Mouse (Mus musculus) midbrain, embryonic 12.5 days (tissue): ENCODE measurements around the gene Atp13a2. TPM values are rescaled to one million over a fixed set of nuclear protein-coding genes. Genes with fewer than 3 reads are reported as not detected.

Experiments
- ATAC-seq: fragments of 200-750 bp; cut with Nextera tagmentation; 2 replicates; pipeline ENCODE4 v1.8.0; 2017; ENCODE audit warnings: low read depth, moderate TSS enrichment, moderate library complexity; ENCODE audit not compliant: low FRiP score
- H3K27ac ChIP-seq: fragments of 300-500 bp; sonication (generic); replicated peaks from 2 replicates; pipeline ENCODE4 v1.5.1; 2016; ENCODE audit warnings: mild to moderate bottlenecking
- H3K27me3 ChIP-seq: fragments of 300-500 bp; sonication (generic); 2 replicates; pipeline ENCODE4 v1.6.1; 2016; ENCODE audit warnings: mild to moderate bottlenecking
- H3K36me3 ChIP-seq: fragments of 300-500 bp; sonication (generic); 2 replicates; pipeline ENCODE4 v1.6.1; 2016
- H3K4me1 ChIP-seq: fragments of 300-500 bp; sonication (generic); 2 replicates; pipeline ENCODE4 v1.6.1; 2016
- H3K4me2 ChIP-seq: fragments of 300-500 bp; sonication (generic); replicated peaks from 2 replicates; pipeline ENCODE4 v1.6.1; 2016; ENCODE audit warnings: mild to moderate bottlenecking, moderate library complexity
- H3K4me3 ChIP-seq: fragments of 300-500 bp; sonication (generic); 2 replicates; pipeline ENCODE4 v1.5.1; 2016; ENCODE audit warnings: mild to moderate bottlenecking
- H3K9ac ChIP-seq: fragments of 300-500 bp; sonication (generic); replicated peaks from 2 replicates; pipeline ENCODE4 v1.6.1; 2016; ENCODE audit warnings: mild to moderate bottlenecking, moderate library complexity
- H3K9me3 ChIP-seq: fragments of 300-500 bp; sonication (generic); 2 replicates; pipeline ENCODE4 v1.6.1; 2016; ENCODE audit warnings: mild to moderate bottlenecking
- WGBS: fragments of 180-500 bp; shearing (Covaris S2); methylation state at CpG from one replicate; pipeline ENCODE4 v1.1.7; 2016; 5-methylcytosine and 5-hydroxymethylcytosine counted together
- polyA plus RNA-seq: library from polyadenylated mRNA; unstranded; fragments of >200 nt; fragmentation: Nextera tagmentation; extraction: Ambion mirVana; gene quantifications from 2 replicates; pipeline ENCODE4 v1.2.1, GENCODE M21; 2016

The Atp13a2 gene
- polyA plus RNA-seq, 1 experiment from 2014 or later, result 93.4 TPM

DNA sequence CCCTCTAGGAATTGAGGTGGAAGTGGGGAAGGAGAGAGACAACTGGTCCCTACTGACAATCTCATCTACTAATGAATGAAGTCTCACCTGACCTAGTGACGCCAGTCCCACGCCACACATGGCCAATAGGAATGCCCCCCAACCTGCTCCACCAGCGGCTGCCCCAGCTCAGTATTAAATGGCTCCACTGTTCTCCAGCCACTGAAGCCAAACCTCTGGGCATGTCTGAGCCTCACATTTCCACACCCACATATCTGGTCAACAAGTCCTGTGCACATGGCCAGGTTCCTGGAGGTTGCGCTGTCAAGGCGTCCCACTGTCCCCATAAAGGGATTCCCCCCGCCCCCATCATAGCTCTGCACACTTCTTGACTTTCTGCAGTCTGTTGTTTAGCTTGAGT, 2.1 kb upstream of the Atp13a2 start:
- H3K27me3 ChIP-seq, result 0 out of 2 replicates have a peak, but pooled peaks cover 8% of the 10 kb centered on the region
- H3K9ac ChIP-seq, result no peak overlapping the region
- no peak for ATAC-seq
- H3K27ac ChIP-seq, result no peak overlapping the region
- H3K4me1 ChIP-seq, result peaks cover 31% of the 10 kb centered on the region
- 87% methylated on average over 6 of the region's 6 CpGs for WGBS
- H3K36me3 ChIP-seq, result peaks cover 5% of the 10 kb centered on the region
- no peaks in the 10 kb centered on the region for H3K9me3 ChIP-seq
- H3K4me3 ChIP-seq, result no peak overlapping the region
- no peak overlapping the region for H3K4me2 ChIP-seq

DNA sequence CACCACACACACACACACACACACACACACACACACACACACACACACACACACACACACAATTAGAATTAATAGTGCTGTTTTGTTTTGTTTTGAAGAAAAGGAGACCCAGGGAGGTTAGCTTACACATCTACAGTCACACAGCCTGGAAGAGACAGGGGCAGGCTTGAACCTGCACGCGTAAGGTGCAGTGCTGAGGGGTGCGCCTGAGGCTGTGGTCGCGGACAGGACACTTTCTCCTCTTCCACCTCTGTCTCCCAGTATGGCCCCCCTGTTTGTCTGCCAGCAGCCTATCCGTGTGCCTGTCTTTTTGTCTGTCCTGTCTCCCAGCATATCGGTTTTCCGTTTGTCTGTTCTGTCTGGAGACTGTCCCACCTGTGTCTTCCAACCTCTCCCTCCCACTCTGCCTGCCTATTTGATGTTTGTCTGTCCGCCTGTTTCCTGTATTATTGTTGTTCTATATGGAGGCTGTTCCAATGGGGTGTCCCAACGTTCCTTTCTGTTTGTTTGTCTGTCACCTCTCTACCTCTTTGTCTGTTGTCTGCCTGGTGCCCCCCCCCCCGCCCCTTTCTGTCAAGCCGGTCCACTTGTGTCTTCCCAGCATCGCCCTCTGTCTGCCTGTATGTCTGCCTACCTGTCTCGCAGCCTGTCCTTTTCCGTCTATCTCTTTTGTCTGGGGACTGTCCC, 506 bp upstream of the Atp13a2 start:
- H3K9ac ChIP-seq, result peak overlapping the region; percentile 77
- H3K9me3 ChIP-seq, result no peaks in the 10 kb centered on the region
- H3K4me1 ChIP-seq, result peaks cover 38% of the 10 kb centered on the region
- peak overlapping the region; percentile 59 for H3K4me2 ChIP-seq
- H3K27ac ChIP-seq, result peak overlapping the region; percentile 62
- H3K27me3 ChIP-seq, result 0 out of 2 replicates have a peak, but pooled peaks cover 8% of the 10 kb centered on the region
- peak; percentile 31; the same call in 1 of the 2 replicates for ATAC-seq
- peak overlapping the region; percentile 69 for H3K4me3 ChIP-seq
- no peaks in the 10 kb centered on the region for H3K36me3 ChIP-seq
- 27% methylated on average over 15 of the region's 15 CpGs for WGBS

DNA sequence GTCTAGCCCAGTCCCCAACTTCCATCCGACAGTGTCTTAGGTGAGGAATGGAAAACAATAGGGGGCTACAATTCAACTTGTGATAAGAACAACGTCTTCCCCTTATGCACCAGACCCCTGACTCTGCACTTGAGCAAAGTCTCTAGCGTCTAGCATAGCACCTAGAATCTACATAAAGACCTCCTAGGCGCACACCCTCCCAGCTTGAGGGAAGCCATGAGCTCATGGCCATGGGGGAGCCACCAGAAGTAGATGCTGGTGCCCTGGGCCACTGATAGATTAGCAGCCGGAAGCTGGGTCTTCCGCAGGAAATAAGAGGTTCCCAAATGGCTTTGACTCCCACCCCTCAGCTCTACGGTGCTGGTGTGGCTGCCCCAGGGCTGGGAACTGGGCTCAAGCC, 803 bp downstream of the Atp13a2 start:
- Histone ChIP-seq H3K4me3 (peak overlapping the region; percentile 69), H3K4me2 (peak overlapping the region; percentile 59), H3K27ac (no peak overlapping the region), H3K4me1 (peaks cover 38% of the 10 kb centered on the region), H3K27me3 (0 out of 2 replicates have a peak, but pooled peaks cover 8% of the 10 kb centered on the region), H3K9me3 (no peaks in the 10 kb centered on the region), H3K36me3 (peaks cover 8% of the 10 kb centered on the region), H3K9ac (peak overlapping the region; percentile 77)
- 36% methylated on average over 7 of the region's 7 CpGs for WGBS
- ATAC-seq, result no peak; the same call in 1 of the 2 replicates

DNA sequence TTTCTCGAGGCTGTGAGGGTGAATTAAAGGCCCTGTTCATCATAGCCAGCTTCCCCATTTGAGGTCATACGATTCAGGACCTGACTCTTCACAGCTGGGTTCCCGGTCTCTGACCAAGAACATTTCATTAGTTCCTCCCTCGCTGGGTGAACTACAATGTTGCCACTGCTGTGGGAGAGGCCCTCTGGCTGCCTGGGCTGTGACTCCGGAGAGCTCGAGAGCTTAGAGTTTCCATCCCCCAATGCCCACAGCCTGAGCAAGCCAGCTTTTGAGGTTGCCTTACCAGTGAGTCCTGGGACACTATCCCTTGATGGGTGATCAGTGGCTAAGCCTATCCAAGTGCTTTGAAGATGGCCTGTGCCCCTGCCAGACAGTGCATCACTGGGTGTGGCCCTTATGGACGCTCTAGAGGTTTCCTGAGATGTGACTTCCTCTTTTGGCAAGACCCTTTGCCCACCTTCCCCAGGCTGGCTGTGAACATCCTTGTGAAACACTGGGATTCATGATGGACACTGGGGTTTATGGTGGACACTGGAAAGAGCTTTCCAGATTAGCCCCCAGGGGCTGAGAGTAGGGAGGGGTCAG, 2.1 kb downstream of the Atp13a2 start:
- 69% methylated on average over 7 of the region's 7 CpGs for WGBS
- H3K27me3 ChIP-seq, result 0 out of 2 replicates have a peak, but pooled peaks cover 8% of the 10 kb centered on the region

DNA sequence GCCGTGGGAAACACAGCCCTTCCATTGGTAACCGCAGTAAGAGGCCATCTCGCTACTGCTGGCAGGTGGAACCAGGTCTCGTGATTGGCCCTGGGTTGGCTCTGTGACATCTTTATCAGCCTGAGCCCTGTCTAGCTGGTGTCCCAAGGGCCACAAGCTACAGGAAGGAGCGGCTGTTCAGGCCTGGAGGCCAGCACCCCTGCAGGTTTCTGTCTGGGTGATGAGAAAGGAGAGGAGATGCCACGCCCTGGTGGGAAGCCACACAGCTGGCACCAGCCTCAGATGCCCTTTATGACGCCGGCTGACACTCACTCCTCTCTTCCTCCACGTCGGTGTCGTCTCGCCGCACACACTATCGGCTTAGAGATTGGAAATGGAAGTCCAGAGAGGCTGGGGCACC, 2.8 kb downstream of the Atp13a2 start:
- Histone ChIP-seq H3K9me3 (no peaks in the 10 kb centered on the region), H3K4me1 (peaks cover 30% of the 10 kb centered on the region), H3K36me3 (peaks cover 26% of the 10 kb centered on the region), H3K27ac (no peak overlapping the region), H3K9ac (no peak overlapping the region), H3K27me3 (0 out of 2 replicates have a peak, but pooled peaks cover 7% of the 10 kb centered on the region), H3K4me2 (no peak overlapping the region), H3K4me3 (no peak overlapping the region)
- no peak for ATAC-seq
- WGBS, result 91% methylated on average over 14 of the region's 14 CpGs

More for the DNA sequence above, 2.1 kb downstream of the Atp13a2 start:
- Histone ChIP-seq H3K4me2 (peak overlapping the region; percentile 59), H3K9me3 (no peaks in the 10 kb centered on the region), H3K4me3 (peak overlapping the region; percentile 14; the same call in 1 of the 2 replicates), H3K27ac (0 out of 2 replicates have a peak overlapping the region, but pooled peaks have one; percentile 15), H3K4me1 (peaks cover 30% of the 10 kb centered on the region), H3K36me3 (peaks cover 20% of the 10 kb centered on the region), H3K9ac (0 out of 2 replicates have a peak overlapping the region, but pooled peaks have one; percentile 7)
- ATAC-seq, result no peak

DNA sequence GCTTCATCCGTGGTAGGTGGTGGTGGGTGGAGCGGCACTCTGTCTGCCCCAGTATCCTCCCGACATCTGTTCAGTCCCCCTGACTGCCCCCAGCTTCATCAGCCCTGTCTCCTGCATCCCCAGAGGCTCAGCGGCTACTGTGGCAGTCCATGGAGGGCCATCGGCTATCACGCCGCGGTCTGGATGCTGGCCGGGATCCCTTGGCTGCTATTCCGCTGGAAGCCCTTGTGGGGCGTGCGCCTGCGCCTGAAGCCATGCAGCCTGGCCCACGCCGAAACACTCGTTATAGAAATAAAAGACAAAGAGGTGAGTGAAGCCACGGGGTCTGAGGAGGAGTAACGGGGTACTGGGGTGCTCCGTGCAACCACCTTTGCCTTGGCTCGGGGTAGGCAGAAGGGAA, 5.5 kb downstream of the Atp13a2 start:
- Histone ChIP-seq H3K9ac (no peak overlapping the region), H3K27ac (no peak overlapping the region), H3K27me3 (no peaks in the 10 kb centered on the region), H3K9me3 (no peaks in the 10 kb centered on the region), H3K36me3 (peaks cover 54% of the 10 kb centered on the region), H3K4me2 (no peak overlapping the region), H3K4me3 (no peak overlapping the region), H3K4me1 (peaks cover 27% of the 10 kb centered on the region)
- WGBS, result 84% methylated on average over 20 of the region's 20 CpGs
- no peak for ATAC-seq

DNA sequence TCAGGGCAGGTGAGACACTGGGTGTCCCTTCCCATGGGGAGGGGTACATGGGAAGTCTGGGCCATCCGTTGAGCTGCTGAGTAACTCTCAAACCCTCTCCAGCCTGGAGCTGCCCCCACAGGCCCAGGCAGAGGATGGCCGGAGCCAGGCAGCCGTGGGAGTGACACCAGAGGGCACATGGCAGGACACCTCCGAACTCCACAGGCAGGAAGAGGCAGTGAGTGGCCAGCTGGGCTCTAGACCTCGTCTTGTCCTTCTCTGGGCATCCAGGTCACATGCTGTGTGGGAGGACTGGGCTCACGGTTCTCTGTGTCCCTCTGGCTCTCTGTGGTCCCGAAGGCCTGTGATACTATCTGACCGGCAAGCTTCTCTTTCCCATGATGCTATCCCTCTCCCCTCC, 7.2 kb downstream of the Atp13a2 start:
- H3K9me3 ChIP-seq, result no peaks in the 10 kb centered on the region
- H3K4me2 ChIP-seq, result no peak overlapping the region
- peaks cover 68% of the 10 kb centered on the region for H3K36me3 ChIP-seq
- H3K27ac ChIP-seq, result no peak overlapping the region
- H3K27me3 ChIP-seq, result no peaks in the 10 kb centered on the region
- ATAC-seq, result no peak
- 82% methylated on average over 8 of the region's 8 CpGs for WGBS
- H3K4me1 ChIP-seq, result peaks cover 12% of the 10 kb centered on the region; the same call in 1 of the 2 replicates
- H3K4me3 ChIP-seq, result no peak overlapping the region
- H3K9ac ChIP-seq, result no peak overlapping the region

DNA sequence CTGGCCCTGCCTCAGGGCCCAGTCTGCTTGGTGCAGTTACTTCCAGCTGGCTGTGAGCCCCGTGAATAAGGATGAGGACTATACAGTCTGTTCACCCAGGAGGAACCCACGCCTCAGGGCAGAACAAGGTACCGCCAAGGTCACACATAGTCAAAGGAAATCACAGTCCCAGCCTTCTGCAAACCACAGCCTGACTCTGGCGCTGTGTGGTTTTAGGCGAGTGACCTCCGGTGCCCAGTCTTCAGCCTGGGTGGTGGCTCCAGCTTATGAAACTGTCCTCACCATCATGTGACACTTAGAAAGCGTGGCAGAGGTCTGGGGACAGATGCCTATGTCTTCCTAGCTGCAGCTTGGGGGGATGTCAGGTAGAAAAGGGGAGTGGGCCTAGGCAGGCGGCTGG, 9.1 kb downstream of the Atp13a2 start:
- ATAC-seq, result no peak
- peaks cover 88% of the 10 kb centered on the region for H3K36me3 ChIP-seq
- 94% methylated on average over 8 of the region's 8 CpGs for WGBS

DNA sequence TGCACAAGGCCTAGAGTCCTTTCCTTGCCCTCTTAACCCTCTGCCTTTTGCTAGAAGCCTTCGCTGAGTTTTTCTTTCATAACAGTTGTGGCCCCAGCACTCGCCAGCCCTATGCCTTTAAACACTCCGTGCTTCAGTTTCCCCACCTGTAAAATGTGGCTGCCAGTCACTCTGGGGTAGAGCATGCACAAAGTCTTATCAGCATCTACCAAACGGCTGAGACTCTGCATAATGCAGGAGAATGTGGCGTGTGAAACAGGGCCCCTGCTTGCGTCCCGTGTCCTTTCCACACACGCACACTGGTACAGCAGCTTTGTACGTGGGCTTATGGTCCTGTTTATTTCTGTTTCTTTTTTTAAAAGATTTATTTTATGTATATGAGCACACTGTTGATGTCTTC, 10.1 kb downstream of the Atp13a2 start:
- no peaks in the 10 kb centered on the region for H3K4me1 ChIP-seq
- no peak for ATAC-seq
- H3K9me3 ChIP-seq, result no peaks in the 10 kb centered on the region
- no peak overlapping the region for H3K9ac ChIP-seq
- no peak overlapping the region for H3K27ac ChIP-seq
- H3K4me3 ChIP-seq, result no peak overlapping the region
- peaks cover 96% of the 10 kb centered on the region for H3K36me3 ChIP-seq
- no peak overlapping the region for H3K4me2 ChIP-seq
- H3K27me3 ChIP-seq, result no peaks in the 10 kb centered on the region
- 98% methylated on average over 9 of the region's 9 CpGs for WGBS

More for the DNA sequence above, 9.1 kb downstream of the Atp13a2 start:
- no peak overlapping the region for H3K27ac ChIP-seq
- no peak overlapping the region for H3K9ac ChIP-seq
- no peaks in the 10 kb centered on the region for H3K27me3 ChIP-seq
- no peaks in the 10 kb centered on the region for H3K9me3 ChIP-seq
- H3K4me2 ChIP-seq, result no peak overlapping the region
- no peak overlapping the region for H3K4me3 ChIP-seq
- H3K4me1 ChIP-seq, result no peaks in the 10 kb centered on the region

DNA sequence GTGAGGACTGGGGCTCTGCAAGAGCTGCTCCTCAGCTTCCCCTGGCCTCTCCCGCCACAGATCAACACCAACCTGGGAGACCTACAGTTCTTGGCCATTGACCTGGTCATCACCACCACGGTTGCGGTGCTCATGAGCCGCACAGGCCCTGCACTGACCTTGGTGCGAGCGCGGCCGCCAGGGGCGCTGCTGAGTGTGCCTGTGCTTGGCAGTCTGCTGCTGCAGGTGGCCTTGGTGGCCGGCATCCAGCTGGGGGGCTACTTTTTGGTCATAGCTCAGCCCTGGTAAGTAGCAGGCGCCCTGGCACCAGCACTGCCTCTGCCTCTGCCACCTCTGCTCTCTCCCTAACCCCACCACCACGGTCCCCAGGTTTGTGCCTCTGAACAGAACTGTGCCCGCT, 19.3 kb downstream of the Atp13a2 start:
- WGBS, result 82% methylated on average over 13 of the region's 13 CpGs
- H3K9ac ChIP-seq, result no peak overlapping the region
- no peak overlapping the region for H3K4me2 ChIP-seq
- no peaks in the 10 kb centered on the region for H3K27me3 ChIP-seq
- H3K36me3 ChIP-seq, result peaks cover 67% of the 10 kb centered on the region
- H3K4me3 ChIP-seq, result no peak overlapping the region
- no peak for ATAC-seq
- no peaks in the 10 kb centered on the region for H3K9me3 ChIP-seq
- peaks cover 7% of the 10 kb centered on the region for H3K4me1 ChIP-seq
- H3K27ac ChIP-seq, result no peak overlapping the region

DNA sequence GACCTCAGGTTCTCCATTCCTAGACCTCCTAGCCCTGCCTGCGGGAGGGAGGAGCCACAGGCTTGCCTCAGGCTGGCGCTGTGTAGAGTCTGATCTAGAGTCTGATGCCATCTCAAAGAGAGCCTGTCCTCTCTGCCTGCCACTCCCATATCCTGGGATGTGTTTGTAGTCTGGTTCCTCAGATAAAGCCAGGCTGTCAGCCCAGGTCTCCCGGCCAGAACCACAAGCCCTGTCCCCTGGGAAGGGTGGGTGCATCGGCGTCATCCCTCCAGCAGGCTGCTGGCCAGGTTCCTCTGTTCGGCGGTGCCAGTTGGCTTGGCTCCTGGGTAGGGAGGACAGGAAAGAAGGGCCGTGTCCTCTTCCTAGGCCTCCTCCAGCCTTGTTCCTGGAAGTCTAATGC, 21.4 kb downstream of the Atp13a2 start:
- Histone ChIP-seq H3K9me3 (no peaks in the 10 kb centered on the region), H3K4me1 (peaks cover 26% of the 10 kb centered on the region), H3K27me3 (no peaks in the 10 kb centered on the region), H3K36me3 (peaks cover 52% of the 10 kb centered on the region), H3K9ac (no peak overlapping the region), H3K27ac (no peak overlapping the region), H3K4me3 (no peak overlapping the region), H3K4me2 (no peak overlapping the region)
- no peak for ATAC-seq
- 91% methylated on average over 8 of the region's 8 CpGs for WGBS

DNA sequence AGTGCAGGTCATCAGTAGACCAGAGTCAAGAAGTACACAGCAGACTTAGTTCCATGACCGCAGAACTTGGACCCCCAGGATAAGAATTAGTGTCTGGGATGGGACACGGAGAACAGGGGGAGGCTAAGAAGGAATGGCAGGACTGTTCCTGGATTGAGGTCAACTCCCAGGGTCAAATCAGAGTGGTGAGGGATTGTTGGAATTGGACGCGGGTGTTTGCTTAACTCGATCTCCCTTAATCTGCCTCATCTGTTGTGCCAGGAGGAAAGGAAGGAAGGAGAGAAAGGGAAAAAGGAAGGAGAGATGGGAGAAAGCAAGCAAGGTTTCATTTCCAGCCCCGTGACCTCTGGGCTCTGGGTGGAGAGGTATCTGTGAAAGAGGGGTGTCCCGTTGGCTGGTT, 23.4 kb downstream of the Atp13a2 start, which contains the start of gene Mfap2:
Gene Mfap2, plus strand, starts transcription at position 301 of the 400 bp plus-strand sequence.
- H3K4me1 ChIP-seq, result peaks cover 26% of the 10 kb centered on the region
- no peaks in the 10 kb centered on the region for H3K27me3 ChIP-seq
- ATAC-seq, result no peak
- H3K4me2 ChIP-seq, result peak within 1 kb of the TSS; percentile 80
- H3K27ac ChIP-seq, result peak within 1 kb of the TSS; percentile 81
- H3K4me3 ChIP-seq, result peak within 1 kb of the TSS; percentile 69
- 14% methylated on average over 7 of the region's 7 CpGs for WGBS
- H3K9ac ChIP-seq, result peak within 1 kb of the TSS; percentile 90
- no peaks in the 10 kb centered on the region for H3K9me3 ChIP-seq
- peaks cover 52% of the 10 kb centered on the region for H3K36me3 ChIP-seq
